Mouse (Mus musculus): ENCODE results near the gene Gbx1.

- no peak for TF ChIP-seq TBP (IDR thresholded peaks at IDR 0.05; ENCODE audit: low read depth, low read length)
- TF ChIP-seq POLR2A (IDR thresholded peaks at IDR 0.05; ENCODE audit: control insufficient read depth in 1 of 2, insufficient read depth in 1 of 2, low read depth in 1 of 2, low read length in 2 of 2, poor library complexity in 1 of 2), result no peak
- TF ChIP-seq EP300 (IDR thresholded peaks at IDR 0.05; ENCODE audit: low read depth in 1 of 2, low read length in 2 of 2), result no peak
- no peak for TF ChIP-seq MAX (IDR thresholded peaks at IDR 0.05; ENCODE audit: low read length)
- no peak for TF ChIP-seq CHD1 (IDR thresholded peaks at IDR 0.05; ENCODE audit: low read depth, low read length)
- no peak for TF ChIP-seq RAD21 (IDR thresholded peaks at IDR 0.05; ENCODE audit: low read depth, low read length)
- no peak for TF ChIP-seq TCF12 (IDR thresholded peaks at IDR 0.05; ENCODE audit: low read depth, low read length)
Measured at GRCm38 (mm10) chr5:24540387-24541143, 13.6 kb upstream of the Gbx1 start, which contains the start of gene Asb10.

Measured in MEL (cell line).